Mouse (Mus musculus) retina, adult 2 months (tissue): ENCODE data around the gene Trpc2.
"Not testable (repeated sequence)": the region's sequence is repeated elsewhere in the genome, so short reads cannot be mapped to it uniquely, and the experiment has no call there.

Experiments used
- DNase-seq: peaks from one replicate; pipeline ENCODE4 v3.0.0-alpha.2; 2012; ENCODE audit warnings: low read depth, low spot score

Trpc2 gene

DNA sequence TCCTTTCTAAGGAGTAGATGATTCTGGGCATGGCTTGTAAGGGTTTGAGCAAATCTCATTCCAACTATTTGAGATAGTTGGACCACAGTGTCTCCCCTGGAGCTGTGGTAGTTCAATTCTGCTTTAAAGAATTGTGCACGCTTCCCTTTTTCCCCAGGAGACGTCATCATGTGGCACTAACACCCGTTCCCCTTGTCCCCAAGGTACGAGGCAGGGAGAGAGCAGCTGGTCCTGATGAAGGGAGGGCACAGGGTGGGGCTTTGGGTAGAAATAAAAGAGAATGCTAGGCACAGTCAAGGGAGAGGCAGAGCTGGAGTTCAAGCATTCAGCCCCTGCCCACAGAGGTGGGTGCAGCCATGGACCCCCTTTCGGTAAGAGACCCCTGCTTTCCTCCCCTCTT, at the start of gene Trpc2:
TSS of gene Trpc2 (plus strand) at position 301 of the 400 bp plus-strand sequence.
- no peak for DNase-seq

GRCm38 (mm10) chr7:102034904-102035303, 48.0 kb upstream of the Trpc2 start:
- no peak for DNase-seq

- DNase-seq, result no peak
Observed at GRCm38 (mm10) chr7:102035534-102035933, 47.4 kb upstream of the Trpc2 start.

DNA sequence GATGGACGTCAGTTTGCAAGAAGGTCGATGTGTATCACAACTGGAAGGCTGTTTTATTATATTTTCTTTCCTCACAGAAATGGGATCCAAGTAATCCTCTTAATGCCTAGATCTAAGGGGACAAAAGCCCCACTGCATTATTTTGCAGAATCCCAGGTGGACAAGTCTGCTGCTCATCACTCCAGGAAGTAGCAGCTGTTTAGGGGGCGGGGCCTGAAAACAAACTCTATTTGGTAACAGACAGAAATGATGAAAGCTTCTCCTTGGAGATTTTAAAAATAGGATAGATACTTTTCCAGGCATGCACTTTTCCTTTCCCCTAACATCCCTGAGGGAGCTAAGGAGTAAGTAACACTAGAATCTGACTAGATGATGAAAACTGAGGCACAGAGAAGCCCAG, 45.6 kb upstream of the Trpc2 start:
- DNase-seq, result no peak

DNA sequence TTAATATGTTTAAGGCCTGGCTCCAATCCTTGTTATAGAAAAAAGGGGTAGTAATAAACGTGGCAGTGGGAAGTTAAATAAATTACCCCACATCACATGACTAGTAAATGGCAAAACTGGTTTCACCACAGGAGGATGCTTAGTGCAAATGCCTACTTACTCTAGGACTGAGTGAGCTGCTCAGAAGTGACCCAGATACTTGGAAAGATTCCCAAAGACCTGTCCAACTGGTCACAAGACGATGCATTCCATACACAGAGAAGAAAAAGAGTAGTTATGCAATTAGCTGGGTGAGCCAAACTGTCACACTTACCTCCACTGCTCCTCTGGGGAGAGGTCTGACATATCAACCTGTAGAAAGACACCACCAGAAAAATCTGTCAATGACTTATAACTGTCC, 40.6 kb upstream of the Trpc2 start:
- no peak for DNase-seq

DNA sequence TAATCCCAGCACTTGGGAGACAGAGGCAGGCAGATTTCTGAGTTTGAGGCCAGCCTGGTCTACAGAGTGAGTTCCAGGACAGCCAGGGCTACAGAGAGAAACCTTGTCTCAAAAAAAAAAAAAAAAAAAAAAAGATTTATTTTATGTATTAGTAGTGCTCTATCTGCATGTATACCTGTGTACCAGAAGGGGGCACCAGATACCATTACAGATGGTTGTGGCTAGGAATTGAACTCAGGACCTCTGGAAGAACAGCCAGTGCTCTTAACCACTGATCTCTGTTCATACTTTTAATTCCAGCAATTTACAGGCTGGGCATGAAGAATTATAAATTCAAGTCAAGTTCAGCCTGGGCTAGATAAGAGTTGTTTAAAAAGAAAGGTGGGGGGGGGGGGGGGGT, 34.4 kb upstream of the Trpc2 start:
- not testable (repeated sequence) for DNase-seq

- no peak for DNase-seq
Observed at GRCm38 (mm10) chr7:102061353-102061752, 21.6 kb upstream of the Trpc2 start.

DNA sequence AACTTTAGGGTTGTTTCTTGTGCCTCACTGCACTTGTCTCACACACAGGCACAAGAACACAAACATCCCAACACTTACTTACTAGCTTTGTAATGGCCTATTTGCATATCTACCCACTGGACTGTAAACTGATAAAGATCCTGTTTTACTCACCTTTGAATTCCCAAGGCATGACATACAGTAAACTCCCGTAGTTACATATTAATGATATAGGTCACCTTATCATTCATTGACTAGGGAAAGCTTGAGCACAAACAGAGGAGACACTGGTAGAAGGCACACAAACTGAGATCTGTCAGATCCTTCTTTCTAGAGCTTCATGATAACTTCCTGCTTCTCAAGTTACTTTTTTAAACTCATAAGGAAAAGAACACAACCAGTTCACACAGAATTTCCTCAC, 20.7 kb upstream of the Trpc2 start:
- no peak for DNase-seq

- DNase-seq, result no peak
Observed at GRCm38 (mm10) chr7:102063891-102064290, 19.0 kb upstream of the Trpc2 start.

DNA sequence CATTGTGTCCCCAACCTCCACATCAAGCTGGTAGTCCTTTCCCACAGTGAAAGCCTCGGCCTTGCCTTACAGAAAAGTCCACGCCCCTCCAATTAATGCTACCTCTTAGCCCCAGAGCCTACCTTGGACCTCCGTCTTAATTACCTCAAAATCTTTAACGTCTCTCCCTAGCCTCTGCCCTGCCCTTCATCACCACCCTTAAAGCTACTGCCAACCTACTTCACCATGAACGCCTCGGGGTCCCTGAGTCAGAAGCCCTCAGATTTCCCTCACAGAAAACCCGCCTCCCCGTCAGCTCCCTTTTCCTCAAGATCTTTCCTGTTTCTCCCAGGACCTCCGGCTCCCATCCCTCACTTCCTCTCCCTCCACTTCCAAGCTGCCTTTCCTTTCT, 18.3 kb upstream of the Trpc2 start:
- DNase-seq, result no peak

DNA sequence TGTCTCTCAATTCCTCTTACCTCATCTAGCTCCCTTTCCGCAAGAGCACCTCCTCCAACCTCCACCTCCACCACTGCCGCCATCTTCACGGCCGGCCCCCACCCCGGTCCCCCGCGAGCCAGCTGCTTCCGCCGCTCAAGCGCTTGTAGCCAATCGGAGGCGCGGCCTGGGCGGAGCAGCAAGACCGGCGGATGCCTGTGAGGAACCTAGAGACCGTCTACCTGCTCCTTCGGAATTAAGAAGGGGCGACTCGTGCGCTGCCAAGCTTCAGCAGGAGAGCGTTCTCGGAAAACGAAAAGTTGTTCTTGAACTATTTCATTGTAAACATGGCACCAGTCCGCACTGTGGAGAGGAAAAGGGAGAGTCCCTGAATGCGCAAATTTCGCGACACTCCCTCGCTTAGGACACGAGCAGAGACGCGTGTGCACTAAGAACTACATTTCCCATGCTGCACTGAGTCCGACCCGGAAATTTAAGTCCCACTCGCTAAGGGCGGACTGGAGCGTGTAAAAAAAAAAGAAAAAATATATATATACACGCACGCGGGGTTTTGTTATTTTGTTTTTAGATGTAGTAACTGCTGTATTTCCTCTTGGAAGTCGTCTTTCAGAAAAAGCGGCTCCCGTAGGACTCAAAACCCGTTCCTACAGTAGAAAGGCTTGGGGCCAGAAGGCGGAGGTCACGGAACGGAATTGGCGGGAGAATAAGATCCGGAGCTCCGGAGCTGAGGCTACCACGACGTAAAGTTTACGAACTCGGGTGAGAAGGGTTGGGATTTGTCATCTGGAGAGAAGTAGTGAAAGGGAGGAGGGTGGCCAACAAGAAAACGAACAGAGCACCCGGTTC, 17.6 kb upstream of the Trpc2 start, which contains the start of the genes Rnf121, Xndc1 and Xntrpc:
TSS of gene Rnf121 (minus strand) at position 424 of the 846 bp plus-strand sequence.
TSS of gene Xndc1 (plus strand) at position 466 of the 846 bp plus-strand sequence.
TSS of gene Xntrpc (plus strand) at position 668 of the 846 bp plus-strand sequence.
- DNase-seq, result peak; percentile 84

DNA sequence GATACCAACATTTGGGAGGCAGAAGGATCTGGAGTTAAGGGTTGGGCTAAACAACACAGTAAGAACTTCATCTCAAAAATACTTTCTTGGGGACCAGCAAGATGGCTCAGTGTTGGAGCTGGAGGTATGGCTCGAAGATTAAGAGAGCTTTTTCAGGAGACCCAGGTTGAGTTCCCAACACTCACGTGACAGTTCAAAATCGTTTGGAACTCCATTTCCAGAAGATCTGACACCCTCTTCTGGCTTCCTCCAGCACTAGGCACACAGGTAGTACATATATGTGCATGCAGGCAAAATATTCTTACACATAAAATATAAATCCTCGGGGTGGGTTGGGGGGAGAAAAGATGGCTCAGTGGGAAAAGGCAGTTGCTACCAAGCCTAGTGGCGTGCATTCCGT, 16.6 kb upstream of the Trpc2 start:
- no peak for DNase-seq

- DNase-seq, result no peak
Observed at GRCm38 (mm10) chr7:102076714-102077296, 6.1 kb upstream of the Trpc2 start.

- no peak for DNase-seq
Observed at GRCm38 (mm10) chr7:102078517-102078916, 4.4 kb upstream of the Trpc2 start.

DNA sequence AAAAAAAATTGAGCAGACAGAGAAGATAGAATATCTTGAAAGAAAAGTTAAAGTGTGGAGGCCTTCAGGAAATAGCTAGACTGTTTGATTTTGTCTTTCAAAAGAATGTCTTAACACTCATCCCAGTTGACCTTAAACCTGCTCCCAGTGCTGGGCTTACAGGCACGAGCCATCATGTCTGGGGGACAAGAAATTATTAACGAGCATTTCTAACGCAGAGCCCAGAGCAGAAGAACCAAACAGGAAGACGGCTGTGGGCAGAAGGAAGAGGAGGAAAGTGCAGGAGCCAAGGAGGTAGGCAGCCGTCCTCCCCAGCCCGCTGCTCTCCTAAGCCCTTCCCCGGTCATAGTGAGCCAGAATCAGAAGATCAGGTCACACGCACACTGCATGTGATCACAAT, 2.6 kb upstream of the Trpc2 start:
- no peak for DNase-seq

- no peak for DNase-seq
Observed at GRCm38 (mm10) chr7:102081784-102082183, 1.1 kb upstream of the Trpc2 start.

- DNase-seq, result no peak
Observed at GRCm38 (mm10) chr7:102084041-102084696, 1.3 kb downstream of the Trpc2 start.

- no peak for DNase-seq
Observed at GRCm38 (mm10) chr7:102087336-102087735, 4.4 kb downstream of the Trpc2 start.

GRCm38 (mm10) chr7:102099760-102100661, 17.1 kb downstream of the Trpc2 start:
- DNase-seq, result no peak

- no peak for DNase-seq
Observed at GRCm38 (mm10) chr7:102100868-102101267, 18.0 kb downstream of the Trpc2 start.

DNA sequence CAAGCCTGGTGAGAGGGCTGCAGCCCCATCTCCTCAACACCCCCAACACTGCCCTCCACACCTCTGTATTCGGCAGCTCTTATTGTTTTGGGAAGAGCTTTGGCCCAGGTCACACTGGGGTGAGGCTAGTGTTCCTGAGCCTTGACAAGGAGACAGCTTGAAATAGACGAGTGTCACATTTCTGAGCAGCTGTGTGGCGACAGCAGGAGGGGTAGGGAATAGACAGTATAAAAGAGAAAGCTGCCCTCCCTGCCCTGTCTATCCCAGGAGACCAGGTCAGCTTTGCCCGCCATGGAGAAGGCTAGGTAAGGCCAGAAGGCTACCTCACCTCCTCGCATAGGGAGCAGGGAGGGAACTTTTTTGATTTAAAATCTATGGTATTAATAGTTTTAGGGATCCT, 18.6 kb downstream of the Trpc2 start, which contains the start of gene Art1:
TSS of gene Art1 (plus strand) at position 257 of the 400 bp plus-strand sequence.
- no peak for DNase-seq
